Mouse (Mus musculus) liver, embryonic 11.5 days (tissue): Measurements from ENCODE around the gene Rnase10. TPM values are rescaled to one million over a fixed set of nuclear protein-coding genes. Genes with fewer than 3 reads are reported as not detected.
A peak's percentile ranks its signal among the peaks of the same experiment; 100 is the strongest.

Experiments
- ATAC-seq: fragments of 200-750 bp; cut with Nextera tagmentation; replicated peaks from 2 replicates; pipeline ENCODE4 v1.8.0; 2017; ENCODE audit warnings: moderate number of reproducible peaks, mild to moderate bottlenecking, moderate TSS enrichment, moderate library complexity; ENCODE audit not compliant: low FRiP score
- DNase-seq: peaks from one replicate; pipeline ENCODE4 v3.0.0-alpha.2; 2017; ENCODE audit warnings: low spot score
- H3K27ac ChIP-seq: fragments of 300-500 bp; sonication (generic); 2 replicates; pipeline ENCODE4 v1.5.1; 2014; ENCODE audit warnings: mild to moderate bottlenecking, low read depth, low read length, control low read depth
- H3K27me3 ChIP-seq: fragments of 300-500 bp; sonication (generic); replicated peaks from 2 replicates; pipeline ENCODE4 v1.6.1; 2014; ENCODE audit warnings: low read length, mixed read lengths; ENCODE audit not compliant: control insufficient read depth, insufficient read depth
- H3K36me3 ChIP-seq: fragments of 300-500 bp; sonication (generic); 2 replicates; pipeline ENCODE4 v1.6.1; 2014; ENCODE audit warnings: mild to moderate bottlenecking, low read length, moderate library complexity, mixed read lengths; ENCODE audit not compliant: control insufficient read depth, insufficient read depth
- H3K4me1 ChIP-seq: fragments of 300-500 bp; sonication (generic); replicated peaks from 2 replicates; pipeline ENCODE4 v1.6.1; 2014; ENCODE audit warnings: low read length, mixed read lengths; ENCODE audit not compliant: control insufficient read depth, insufficient read depth
- H3K4me2 ChIP-seq: fragments of 300-500 bp; sonication (generic); 2 replicates; pipeline ENCODE4 v1.6.1; 2014; ENCODE audit warnings: mild to moderate bottlenecking, control low read depth, moderate library complexity
- H3K4me3 ChIP-seq: fragments of 300-500 bp; sonication (generic); 2 replicates; pipeline ENCODE4 v1.5.1; 2014; ENCODE audit warnings: low read depth, low read length, control low read depth
- H3K9ac ChIP-seq: fragments of 300-500 bp; sonication (generic); 2 replicates; pipeline ENCODE4 v1.6.1; 2014; ENCODE audit warnings: low read depth, low read length, control low read depth
- H3K9me3 ChIP-seq: fragments of 300-500 bp; sonication (generic); 2 replicates; pipeline ENCODE4 v1.6.1; 2016; ENCODE audit warnings: low read length, inconsistent platforms, mixed read lengths; ENCODE audit not compliant: control insufficient read depth
- WGBS: fragments of 180-500 bp; shearing (Covaris S2); extraction: QIAGEN DNeasy Blood & Tissue Kit; methylation state at CpG from one replicate; pipeline ENCODE4 v1.1.7; 2014; 5-methylcytosine and 5-hydroxymethylcytosine counted together
- polyA plus RNA-seq: library from polyadenylated mRNA; unstranded; fragments of >200 nt; fragmentation: Nextera tagmentation; extraction: Ambion mirVana; gene quantifications from 2 replicates; pipeline ENCODE4 v1.2.1, GENCODE M21; 2014

Gene Rnase10
- polyA plus RNA-seq, 1 experiment from 2014 or later = not detected

DNA sequence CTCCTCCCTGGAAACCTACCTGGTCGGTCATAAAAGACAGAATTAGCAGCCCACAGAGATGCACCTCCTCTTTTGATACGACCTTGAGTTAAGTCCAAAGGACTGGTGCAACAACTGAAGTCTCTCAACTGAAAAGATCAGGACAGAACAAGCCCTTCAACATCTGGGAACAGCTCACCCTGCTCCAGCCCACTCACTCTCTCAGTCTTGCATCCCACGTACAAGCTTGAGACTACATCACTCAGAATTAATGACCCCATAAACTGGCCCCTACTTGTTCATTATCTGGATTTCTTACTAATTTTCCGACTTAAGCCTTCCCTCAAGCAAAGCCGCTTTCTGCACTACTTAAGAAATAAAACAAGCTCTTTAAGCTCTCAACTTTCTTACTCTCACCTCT lies 45.6 kb downstream of the Rnase10 start:
- WGBS = 74% methylated on average over 5 of the region's 5 CpGs
- H3K4me1 ChIP-seq = peaks cover 3% of the 10 kb centered on the region; the same call in 1 of the 2 replicates
- no peak overlapping the region for H3K4me2 ChIP-seq
- H3K9ac ChIP-seq = no peak overlapping the region
- DNase-seq = no peak
- no peaks in the 10 kb centered on the region for H3K27me3 ChIP-seq
- H3K36me3 ChIP-seq = no peaks in the 10 kb centered on the region
- H3K4me3 ChIP-seq = no peak overlapping the region
- H3K27ac ChIP-seq = no peak overlapping the region
- H3K9me3 ChIP-seq = no peaks in the 10 kb centered on the region
- ATAC-seq = no peak

DNA sequence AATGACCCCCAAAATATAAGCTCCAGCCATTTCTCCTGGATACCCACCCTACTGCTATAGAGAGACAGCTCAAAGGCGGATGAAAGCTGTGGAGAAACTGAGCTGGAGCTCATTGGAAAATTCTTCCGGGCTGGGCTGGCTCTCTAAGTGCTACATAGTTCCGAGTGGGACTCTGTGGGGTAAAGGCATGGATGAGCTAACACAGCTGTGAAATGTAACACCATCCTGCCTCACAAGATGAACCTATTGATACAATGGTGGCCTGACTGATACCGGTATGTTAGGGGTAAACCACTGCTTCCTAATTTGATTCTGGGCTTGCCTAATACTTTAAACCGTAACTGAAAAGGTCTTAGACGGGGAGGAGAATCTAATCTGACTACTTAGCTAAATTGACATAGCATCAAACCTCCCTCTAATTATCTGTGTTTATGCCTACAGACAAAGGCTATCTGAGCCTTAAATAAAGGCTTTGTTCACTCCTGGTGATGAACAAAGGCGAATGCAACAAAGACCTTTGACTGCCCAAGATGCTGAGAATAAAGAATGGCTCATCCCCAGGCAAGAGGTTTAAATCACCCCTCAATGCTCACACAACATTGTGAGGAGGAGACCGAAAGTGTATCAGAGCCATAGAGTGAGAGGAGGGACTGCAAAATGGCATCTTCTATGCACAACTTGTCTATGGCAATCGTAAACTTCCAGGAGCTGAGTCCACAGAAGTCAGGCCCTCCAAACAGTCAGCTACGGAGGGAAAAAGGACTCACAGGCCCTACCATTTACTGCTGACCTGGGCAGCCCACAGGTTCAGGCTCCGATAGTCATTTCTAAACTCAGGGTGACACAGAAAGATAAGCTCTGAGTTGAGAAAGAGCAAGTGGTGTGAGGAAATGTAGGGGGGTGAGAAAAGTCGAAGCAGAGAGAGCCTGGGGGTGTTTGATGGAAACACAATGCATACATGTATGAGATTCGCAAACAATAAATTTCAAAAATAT lies 47.0 kb downstream of the Rnase10 start:
- ATAC-seq (no peak; the same call in 1 of the 2 replicates), DNase-seq (no peak)
- no peak overlapping the region for H3K4me3 ChIP-seq
- peaks cover 3% of the 10 kb centered on the region; the same call in 1 of the 2 replicates for H3K4me1 ChIP-seq
- no peak overlapping the region for H3K27ac ChIP-seq
- H3K27me3 ChIP-seq = no peaks in the 10 kb centered on the region
- no peaks in the 10 kb centered on the region for H3K9me3 ChIP-seq
- no peak overlapping the region for H3K4me2 ChIP-seq
- no peaks in the 10 kb centered on the region for H3K36me3 ChIP-seq
- WGBS = 60% methylated on average over 13 of the region's 13 CpGs
- H3K9ac ChIP-seq = no peak overlapping the region

DNA sequence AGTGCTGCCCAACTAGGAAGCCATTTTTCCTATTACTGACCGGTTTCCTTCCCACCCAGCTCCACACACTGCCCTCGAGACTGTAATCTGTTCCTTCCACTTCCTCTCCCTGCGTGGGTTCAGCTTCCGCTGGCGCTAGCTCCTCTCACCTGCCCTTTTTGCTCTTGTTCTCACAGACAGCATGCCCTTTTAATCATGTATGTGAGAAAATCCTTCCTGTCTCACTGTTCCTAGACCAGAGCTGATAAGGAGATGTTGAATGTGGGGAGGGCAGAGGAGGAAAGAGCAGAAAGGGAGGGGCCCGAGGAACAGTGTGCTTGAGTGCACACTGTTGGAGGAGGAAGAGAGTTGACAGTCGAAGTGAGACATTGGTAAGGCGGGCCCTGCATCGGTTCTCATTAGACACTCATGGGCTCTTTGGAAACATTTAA lies 49.9 kb downstream of the Rnase10 start, which contains the start of gene Rnase12:
Gene Rnase12 (minus strand): TSS at position 261 of the 431 bp plus-strand sequence.
- Histone ChIP-seq H3K36me3 (no peaks in the 10 kb centered on the region), H3K9me3 (no peaks in the 10 kb centered on the region), H3K4me2 (peak within 1 kb of the TSS; percentile 44; the same call in 1 of the 2 replicates), H3K27ac (no peak within 1 kb of the TSS), H3K27me3 (no peaks in the 10 kb centered on the region), H3K4me1 (peaks cover 6% of the 10 kb centered on the region; the same call in 1 of the 2 replicates), H3K9ac (no peak within 1 kb of the TSS), H3K4me3 (no peak within 1 kb of the TSS)
- WGBS = 31% methylated on average over 9 of the region's 9 CpGs
- DNase-seq (no peak), ATAC-seq (peak; percentile 75)

Other genes with a start within 250 kb of the Rnase10 start
- 43.5 and 44.6 TPM in 2 replicates for gene Ttc5, start 222.2 kb upstream of the Rnase10 start, polyA plus RNA-seq
- gene Ccnb1ip1, start 200.0 kb upstream of the Rnase10 start, polyA plus RNA-seq = not detected in 2 replicates
- 76.7 and 77.5 TPM in 2 replicates for gene Parp2, start 199.9 kb upstream of the Rnase10 start, polyA plus RNA-seq
- gene Tep1, start 137.2 kb upstream of the Rnase10 start, polyA plus RNA-seq = 4.6 and 5.5 TPM in 2 replicates
- 0.34 and 0.47 TPM in 2 replicates for gene Klhl33, start 110.2 kb upstream of the Rnase10 start, polyA plus RNA-seq
- 116 and 119 TPM in 2 replicates for gene Osgep, start 82.9 kb upstream of the Rnase10 start, polyA plus RNA-seq
- 251 and 267 TPM in 2 replicates for gene Apex1, start 82.8 kb upstream of the Rnase10 start, polyA plus RNA-seq
- gene Pip4p1, start 76.9 kb upstream of the Rnase10 start, polyA plus RNA-seq = 36.9 and 42.2 TPM in 2 replicates
- gene Pnp, start 76.7 kb upstream of the Rnase10 start, polyA plus RNA-seq = 86.7 and 87.7 TPM in 2 replicates
- gene Gm49342, start 63.2 kb upstream of the Rnase10 start, polyA plus RNA-seq = not detected in 2 replicates
- 2.8 and 2.9 TPM in 2 replicates for gene Pnp2, start 51.8 kb upstream of the Rnase10 start, polyA plus RNA-seq
- not detected in 2 replicates for gene Rnase9, start 34.1 kb downstream of the Rnase10 start, polyA plus RNA-seq
- gene Rnase11, start 42.4 kb downstream of the Rnase10 start, polyA plus RNA-seq = not detected in 2 replicates
- 1.4 and 1.6 TPM in 2 replicates for gene Rnase12, start 49.9 kb downstream of the Rnase10 start, polyA plus RNA-seq
- gene Olfr750, start 66.7 kb downstream of the Rnase10 start, polyA plus RNA-seq = not detected in 2 replicates
- gene Rnase4, start 83.3 kb downstream of the Rnase10 start, polyA plus RNA-seq = 13.3 and 13.6 TPM in 2 replicates
- gene Ang, start 83.4 kb downstream of the Rnase10 start, polyA plus RNA-seq = 3.6 and 4.0 TPM in 2 replicates
- gene Eddm3b, start 106.7 kb downstream of the Rnase10 start, polyA plus RNA-seq = not detected in 2 replicates
- gene Rnase6, start 116.2 kb downstream of the Rnase10 start, polyA plus RNA-seq = 3.2 and 4.2 TPM in 2 replicates
- not detected in 2 replicates for gene Rnase1, start 139.0 kb downstream of the Rnase10 start, polyA plus RNA-seq
- gene Rnase2b, start 154.5 kb downstream of the Rnase10 start, polyA plus RNA-seq = not detected in 2 replicates
- not detected in 2 replicates for gene Ang2, start 191.4 kb downstream of the Rnase10 start, polyA plus RNA-seq
- gene Ear14, start 195.6 kb downstream of the Rnase10 start, polyA plus RNA-seq = not detected in 2 replicates
- not detected in 2 replicates for gene Rnase2a, start 248.4 kb downstream of the Rnase10 start, polyA plus RNA-seq